Mouse (Mus musculus) lung, embryonic 16.5 days (tissue): Measurements from ENCODE around the gene Themis3. TPM values are rescaled to one million over a fixed set of nuclear protein-coding genes. Genes with fewer than 3 reads are reported as not detected.

Source experiments
- polyA plus RNA-seq: library from polyadenylated mRNA; unstranded; fragments of >200 nt; fragmentation: Nextera tagmentation; extraction: Ambion mirVana; gene quantifications from 2 replicates; pipeline ENCODE4 v1.2.1, GENCODE M21; 2015

Themis3 gene
- polyA plus RNA-seq, 1 experiment from 2014 or later: 0.65 TPM

Other genes starting within 250 kb of the Themis3 start
- 8.9 and 9.5 TPM in 2 replicates for gene Mtcl1, start 144.9 kb downstream of the Themis3 start, polyA plus RNA-seq
- gene Rab12, start 74.9 kb downstream of the Themis3 start, polyA plus RNA-seq: 20.0 and 27.8 TPM in 2 replicates